Mouse (Mus musculus) erythroblast, embryonic 14.5 days (primary cell): ENCODE data around the gene Elp4. TPM values are rescaled to one million over a fixed set of nuclear protein-coding genes. Genes with fewer than 3 reads are reported as not detected.

Experiments used
- H3K27me3 ChIP-seq: 2 replicates; pipeline ENCODE4 v1.6.1; 2012; ENCODE audit warnings: inconsistent platforms; ENCODE audit not compliant: control insufficient read depth
- H3K36me3 ChIP-seq: 2 replicates; pipeline ENCODE4 v1.6.1; 2012; ENCODE audit warnings: mild to moderate bottlenecking, inconsistent platforms; ENCODE audit not compliant: control insufficient read depth
- H3K4me1 ChIP-seq: 2 replicates; pipeline ENCODE4 v1.6.1; 2012; ENCODE audit warnings: inconsistent platforms; ENCODE audit not compliant: control insufficient read depth
- H3K4me3 ChIP-seq: replicated peaks from 2 replicates; pipeline ENCODE3; 2012; ENCODE audit warnings: moderate library complexity, mild to moderate bottlenecking, inconsistent platforms
- H3K9me3 ChIP-seq: 2 replicates; pipeline ENCODE4 v1.6.1; 2012; ENCODE audit warnings: low read length, inconsistent platforms, mixed read lengths; ENCODE audit not compliant: control insufficient read depth
- GATA1 ChIP-seq: IDR thresholded peaks from 2 replicates; pipeline ENCODE4 v1.6.1; 2012; ENCODE audit warnings: low read length, inconsistent platforms, mixed read lengths
- TAL1 ChIP-seq: IDR thresholded peaks from 3 replicates; pipeline ENCODE4 v1.6.1; 2012; ENCODE audit warnings: low read length, inconsistent platforms, mixed read lengths
- polyA plus RNA-seq: library from polyadenylated mRNA; stranded (reverse); fragments of >175 nt; gene quantifications from 2 replicates; pipeline ENCODE4 v1.2.3, GENCODE M21; 2012

Elp4 gene
- polyA plus RNA-seq, 1 experiment, result 0.64 TPM

DNA sequence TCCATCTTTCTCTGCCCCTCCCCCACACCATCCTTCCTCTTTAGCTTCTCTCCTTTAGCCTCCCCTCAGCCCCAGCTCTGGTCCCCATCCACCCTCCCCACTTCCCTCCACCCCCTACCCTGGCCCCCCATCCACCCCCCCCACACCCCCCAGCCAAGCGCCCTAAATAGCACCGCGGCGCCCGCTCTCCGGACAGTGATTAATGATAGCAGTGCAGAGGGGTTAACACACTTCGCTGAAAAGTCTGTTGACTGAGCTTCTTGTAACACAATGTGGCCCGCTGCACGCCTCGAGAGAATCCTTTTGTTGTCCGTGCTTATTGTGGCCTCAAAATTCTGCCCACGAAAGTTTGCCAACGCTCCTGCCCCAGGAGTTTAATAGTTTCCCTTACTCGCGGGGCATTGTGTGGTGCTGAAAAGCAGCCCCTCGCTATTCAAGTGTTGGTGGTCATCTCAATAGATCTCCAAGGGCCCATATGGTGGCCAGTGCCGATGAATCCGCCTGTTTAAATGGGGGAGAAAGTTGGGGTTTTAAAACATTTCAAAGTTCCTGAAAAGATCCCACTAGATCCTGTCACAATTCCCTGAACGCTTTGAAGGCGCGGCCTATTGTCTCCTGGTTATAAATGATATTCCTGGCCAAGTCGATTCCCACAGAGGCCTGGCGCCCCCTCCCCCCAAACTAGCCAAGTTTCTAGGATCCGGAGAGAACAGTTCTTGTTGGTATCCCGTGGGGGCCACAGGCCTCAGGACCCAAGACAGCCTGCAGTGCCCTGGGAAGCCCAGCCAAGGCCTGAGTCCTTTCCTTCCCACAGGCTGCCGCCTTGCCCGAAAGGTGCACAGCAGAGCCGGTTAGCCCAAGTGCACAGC, 214.4 kb downstream of the Elp4 start:
- TF ChIP-seq GATA1 (no peak), TAL1 (no peak)
- H3K4me1 ChIP-seq, result peaks cover 2% of the 10 kb centered on the region; the same call in 1 of the 2 replicates
- no peaks in the 10 kb centered on the region for H3K36me3 ChIP-seq
- peaks cover 89% of the 10 kb centered on the region for H3K27me3 ChIP-seq
- H3K4me3 ChIP-seq, result no peak overlapping the region
- no peaks in the 10 kb centered on the region; the same call in 1 of the 2 replicates for H3K9me3 ChIP-seq

DNA sequence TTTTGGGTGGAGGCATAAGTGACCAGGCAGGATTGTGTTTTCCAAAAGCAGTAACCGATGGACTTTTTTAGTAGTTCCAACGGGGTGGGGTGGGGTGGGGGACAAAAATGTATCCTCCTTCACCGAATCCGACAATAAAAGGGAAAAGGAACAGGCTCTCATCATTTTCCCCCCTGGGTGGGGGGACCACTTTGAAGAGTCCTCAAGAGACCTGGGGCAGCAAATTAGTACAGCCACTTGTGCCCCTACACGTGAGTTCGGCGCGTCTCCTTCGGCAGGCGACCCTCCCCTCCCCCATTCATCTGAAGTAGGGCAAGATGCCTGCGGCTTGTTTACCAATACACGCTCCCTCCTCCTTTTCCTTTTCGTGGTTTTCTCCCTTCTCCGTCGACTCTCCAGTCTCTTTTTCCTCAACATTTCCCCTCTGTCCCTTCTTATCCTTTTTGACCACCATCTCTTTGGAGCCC, 215.0 kb downstream of the Elp4 start:
- Histone ChIP-seq H3K4me3 (no peak overlapping the region), H3K4me1 (peaks cover 2% of the 10 kb centered on the region; the same call in 1 of the 2 replicates), H3K9me3 (no peaks in the 10 kb centered on the region; the same call in 1 of the 2 replicates), H3K36me3 (no peaks in the 10 kb centered on the region), H3K27me3 (peaks cover 95% of the 10 kb centered on the region)
- no peak for TF ChIP-seq TAL1
- TF ChIP-seq GATA1, result no peak

GRCm38 (mm10) chr2:105688436-105689303, 215.7 kb downstream of the Elp4 start:
- no peak overlapping the region for H3K4me3 ChIP-seq
- no peaks in the 10 kb centered on the region for H3K36me3 ChIP-seq
- H3K4me1 ChIP-seq, result peaks cover 2% of the 10 kb centered on the region; the same call in 1 of the 2 replicates
- H3K9me3 ChIP-seq, result no peaks in the 10 kb centered on the region; the same call in 1 of the 2 replicates
- no peak for TF ChIP-seq GATA1
- TF ChIP-seq TAL1, result no peak
- peaks cover 100% of the 10 kb centered on the region for H3K27me3 ChIP-seq

DNA sequence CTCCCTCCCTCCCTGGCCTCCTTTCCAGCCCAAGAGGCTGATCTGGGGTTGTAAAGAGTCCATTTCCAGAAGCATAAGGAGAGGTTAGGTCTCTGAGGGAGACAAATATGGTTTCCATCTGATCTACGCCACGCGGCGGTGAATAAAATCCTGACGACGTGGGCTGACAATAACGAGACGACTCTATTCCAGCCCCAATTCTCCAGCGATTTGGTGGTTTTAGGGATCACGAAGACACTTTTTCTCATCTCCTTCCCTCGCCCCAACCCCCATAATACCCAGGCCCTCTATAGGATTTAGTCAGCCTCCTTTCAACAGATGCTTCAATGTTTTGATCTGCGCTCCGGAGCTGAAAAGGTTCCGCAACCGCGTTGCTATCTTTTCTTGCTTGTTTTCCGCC, 216.4 kb downstream of the Elp4 start:
- H3K36me3 ChIP-seq, result no peaks in the 10 kb centered on the region
- peaks cover 100% of the 10 kb centered on the region for H3K27me3 ChIP-seq
- H3K4me1 ChIP-seq, result peaks cover 2% of the 10 kb centered on the region; the same call in 1 of the 2 replicates
- H3K9me3 ChIP-seq, result no peaks in the 10 kb centered on the region; the same call in 1 of the 2 replicates
- no peak overlapping the region for H3K4me3 ChIP-seq
- TF ChIP-seq TAL1 (no peak), GATA1 (no peak)

DNA sequence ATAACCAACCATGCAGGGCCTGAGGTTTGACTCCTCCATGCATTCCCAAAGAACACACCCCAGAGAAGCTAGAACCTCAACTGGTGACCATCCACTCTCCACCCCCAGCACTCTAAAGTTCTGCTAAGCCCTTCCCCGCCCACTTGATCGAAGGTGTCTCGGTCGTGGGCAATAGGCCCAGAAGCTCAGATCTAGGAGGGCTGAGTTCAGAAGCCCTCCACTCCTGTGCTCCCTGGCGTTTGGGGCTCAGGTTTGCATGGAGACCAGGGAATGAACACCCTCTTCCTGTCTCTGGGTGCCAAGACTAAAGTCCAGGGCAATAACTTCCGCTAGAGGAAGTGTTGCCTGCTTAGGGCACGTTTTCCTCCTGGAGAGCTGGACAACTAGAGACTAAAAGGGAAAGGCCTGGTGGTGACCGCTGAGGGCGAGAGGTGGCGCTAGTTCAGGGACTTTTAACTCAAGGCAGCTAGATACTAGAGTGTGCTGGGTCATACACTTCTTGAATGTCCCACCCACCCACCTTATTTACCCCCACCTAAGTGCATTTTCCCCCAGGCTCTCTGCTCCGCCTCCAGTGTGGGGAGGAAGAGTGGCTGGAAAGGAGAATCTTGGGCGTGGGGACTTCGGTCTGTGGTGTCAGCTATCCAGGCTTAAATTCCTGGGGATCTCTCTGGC, 216.9 kb downstream of the Elp4 start:
- Histone ChIP-seq H3K4me3 (no peak overlapping the region), H3K9me3 (no peaks in the 10 kb centered on the region; the same call in 1 of the 2 replicates), H3K27me3 (peaks cover 100% of the 10 kb centered on the region), H3K36me3 (no peaks in the 10 kb centered on the region), H3K4me1 (peaks cover 2% of the 10 kb centered on the region; the same call in 1 of the 2 replicates)
- TF ChIP-seq TAL1, result no peak
- no peak for TF ChIP-seq GATA1

DNA sequence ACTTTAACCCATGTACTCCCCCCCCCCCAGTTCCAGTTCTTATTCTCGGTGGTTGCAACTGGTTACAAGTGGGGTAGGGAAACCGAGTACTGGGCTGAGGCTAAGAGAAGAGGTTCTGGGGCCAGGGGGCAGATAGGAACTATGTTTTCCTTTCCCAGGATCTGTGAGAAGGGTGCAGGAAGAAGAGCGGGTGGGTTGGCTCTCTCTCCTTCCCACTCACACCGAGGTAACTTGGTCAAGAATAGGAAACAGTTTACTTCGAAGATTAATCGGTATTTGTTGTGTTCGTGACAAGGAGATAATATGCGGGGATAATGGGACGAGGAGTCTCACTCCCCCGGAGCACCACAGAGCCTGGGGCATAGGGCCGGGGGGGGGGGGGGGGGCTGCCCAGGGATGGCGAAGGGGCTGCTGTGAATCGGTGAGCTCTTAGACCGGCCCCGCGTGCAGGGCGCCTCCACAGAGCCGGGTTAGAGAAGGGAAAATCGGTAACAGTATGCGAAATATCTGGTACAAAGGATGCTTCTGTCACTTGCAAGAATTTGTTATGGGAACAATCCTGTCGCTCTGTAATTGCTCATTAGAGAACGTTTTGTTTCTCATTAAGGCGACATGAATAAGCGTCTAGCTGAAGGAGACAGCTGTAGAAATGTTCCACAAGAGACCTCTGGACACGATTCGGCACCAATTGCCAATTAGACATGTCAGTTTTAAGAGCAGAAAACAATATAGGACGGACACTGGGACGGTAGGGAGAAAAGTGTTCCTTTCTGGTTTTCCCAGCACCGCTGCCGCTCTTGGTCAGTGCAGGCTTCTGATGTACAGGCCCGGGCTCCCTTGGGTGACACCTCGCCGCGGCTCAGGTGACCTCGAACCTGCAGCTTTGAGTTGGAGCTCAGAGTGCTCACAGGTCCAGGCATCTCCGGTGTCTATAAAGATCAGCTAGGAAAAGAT, 217.7 kb downstream of the Elp4 start:
- no peaks in the 10 kb centered on the region; the same call in 1 of the 2 replicates for H3K9me3 ChIP-seq
- H3K27me3 ChIP-seq, result peaks cover 100% of the 10 kb centered on the region
- peaks cover 2% of the 10 kb centered on the region; the same call in 1 of the 2 replicates for H3K4me1 ChIP-seq
- no peaks in the 10 kb centered on the region for H3K36me3 ChIP-seq
- no peak for TF ChIP-seq TAL1
- TF ChIP-seq GATA1, result no peak
- H3K4me3 ChIP-seq, result no peak overlapping the region

- H3K4me1 ChIP-seq, result peaks cover 2% of the 10 kb centered on the region; the same call in 1 of the 2 replicates
- no peak for TF ChIP-seq GATA1
- TF ChIP-seq TAL1, result no peak
- no peaks in the 10 kb centered on the region for H3K36me3 ChIP-seq
- no peak overlapping the region for H3K4me3 ChIP-seq
- H3K27me3 ChIP-seq, result peaks cover 100% of the 10 kb centered on the region
- H3K9me3 ChIP-seq, result peaks cover 3% of the 10 kb centered on the region; the same call in 1 of the 2 replicates
Measured at GRCm38 (mm10) chr2:105685651-105686050, 218.7 kb downstream of the Elp4 start.
